Mouse (Mus musculus) myocyte (in vitro differentiated cells): ENCODE results near the gene Necab2. TPM values are rescaled to one million over a fixed set of nuclear protein-coding genes. Genes with fewer than 3 reads are reported as not detected.
A peak's percentile ranks its signal among the peaks of the same experiment; 100 is the strongest.

ENCODE experiments used
- H3K27me3 ChIP-seq: one replicate; pipeline ENCODE4 v1.6.1; 2011; ENCODE audit not compliant: control insufficient read depth, insufficient read depth, insufficient read length
- H3K36me3 ChIP-seq: one replicate; pipeline ENCODE4 v1.6.1; 2011; ENCODE audit not compliant: control insufficient read depth, insufficient read depth
- H3K4me2 ChIP-seq: one replicate; pipeline ENCODE4 v1.6.1; 2011; ENCODE audit warnings: low read depth, control low read depth
- H3K4me3 ChIP-seq: one replicate; pipeline ENCODE4 v1.5.1; 2011; ENCODE audit warnings: mild to moderate bottlenecking, control low read depth, moderate library complexity
- H3K79me2 ChIP-seq: one replicate; pipeline ENCODE4 v1.6.1; 2011; ENCODE audit not compliant: control insufficient read depth, insufficient read depth
- H3ac ChIP-seq: one replicate; pipeline ENCODE4 v1.6.1; 2011; ENCODE audit not compliant: control insufficient read depth, insufficient read length
- CEBPB ChIP-seq: IDR thresholded peaks from 2 replicates; pipeline ENCODE4 v1.6.1; 2011; ENCODE audit warnings: mild to moderate bottlenecking, moderate library complexity; ENCODE audit not compliant: poor library complexity, insufficient read depth, severe bottlenecking
- E2F4 ChIP-seq: IDR thresholded peaks from one replicate; pipeline ENCODE4 v1.6.1; 2011; ENCODE audit warnings: mild to moderate bottlenecking, control low read depth, moderate library complexity; ENCODE audit not compliant: insufficient read depth
- MAX ChIP-seq: IDR thresholded peaks from one replicate; pipeline ENCODE4 v1.6.1; 2011; ENCODE audit warnings: low read depth, mild to moderate bottlenecking, control low read depth
- MYOD1 ChIP-seq, 3 experiments: IDR thresholded peaks; one replicate each; pipeline ENCODE4 v1.6.1; 2011; ENCODE audit warnings: control low read depth in 2 of 3, low read depth in 2 of 3, mild to moderate bottlenecking in 2 of 3, moderate library complexity in 1 of 3; ENCODE audit not compliant: insufficient read length in 2 of 3, control insufficient read depth in 1 of 3
- MYOG ChIP-seq, 3 experiments: IDR thresholded peaks; one replicate each; pipeline ENCODE4 v1.6.1; 2011; ENCODE audit warnings: control low read depth in 2 of 3, low read depth in 2 of 3, mild to moderate bottlenecking in 2 of 3; ENCODE audit not compliant: insufficient read length in 2 of 3, control insufficient read depth in 1 of 3, insufficient read depth in 1 of 3
- POLR2A ChIP-seq: IDR thresholded peaks from one replicate; pipeline ENCODE4 v1.6.1; 2011; ENCODE audit warnings: low read depth, mild to moderate bottlenecking, control low read depth, moderate library complexity; ENCODE audit not compliant: insufficient read length
- POLR2AphosphoS2 ChIP-seq: IDR thresholded peaks from one replicate; pipeline ENCODE4 v1.6.1; 2011; ENCODE audit warnings: low read depth, control low read depth; ENCODE audit not compliant: insufficient read length
- REST ChIP-seq: IDR thresholded peaks from one replicate; pipeline ENCODE4 v1.6.1; 2011; ENCODE audit warnings: mild to moderate bottlenecking, control low read depth, moderate library complexity; ENCODE audit not compliant: insufficient read depth, insufficient read length
- SRF ChIP-seq: IDR thresholded peaks from one replicate; pipeline ENCODE4 v1.6.1; 2011; ENCODE audit warnings: low read depth; ENCODE audit not compliant: control insufficient read depth, insufficient read length
- TCF12 ChIP-seq: IDR thresholded peaks from one replicate; pipeline ENCODE4 v1.6.1; 2011; ENCODE audit warnings: mild to moderate bottlenecking, control low read depth; ENCODE audit not compliant: poor library complexity, insufficient read depth, severe bottlenecking
- TCF3 ChIP-seq: IDR thresholded peaks from one replicate; pipeline ENCODE4 v1.6.1; 2011; ENCODE audit warnings: low read depth, control low read depth; ENCODE audit not compliant: insufficient read length
- USF1 ChIP-seq: IDR thresholded peaks from one replicate; pipeline ENCODE4 v1.6.1; 2011; ENCODE audit warnings: low read depth, mild to moderate bottlenecking, control low read depth, moderate library complexity
- polyA plus RNA-seq: library from polyadenylated mRNA; unstranded; fragments of >200 nt; fragmentation: generic; extraction: Trizol; gene quantifications from one replicate; pipeline ENCODE4 v1.2.1, GENCODE M21; 2012; ENCODE audit warnings: missing spikeins

Necab2 gene
- polyA plus RNA-seq, 1 experiment = not detected

- H3K79me2 ChIP-seq = no peaks in the 10 kb centered on the region
- no peak overlapping the region for H3K4me2 ChIP-seq
- no peak overlapping the region for H3K4me3 ChIP-seq
- no peaks in the 10 kb centered on the region for H3K36me3 ChIP-seq
- no peak overlapping the region for H3ac ChIP-seq
- no peaks in the 10 kb centered on the region for H3K27me3 ChIP-seq
- TF ChIP-seq REST (no peak), POLR2A (no peak), POLR2AphosphoS2 (no peak), E2F4 (no peak), TCF12 (no peak), MYOD1 (IDR thresholded peaks at IDR 0.05; ENCODE audit: control insufficient read depth in 1 of 3, insufficient read length in 2 of 3, low read depth in 2 of 3) (no peak), MAX (no peak), SRF (no peak)
These were observed 42.6 kb upstream of the Necab2 start for GRCm38 (mm10) chr8:119403912-119404311.

- no peaks in the 10 kb centered on the region for H3K36me3 ChIP-seq
- no peak for TF ChIP-seq POLR2AphosphoS2
- no peak for TF ChIP-seq TCF3
- no peak for TF ChIP-seq E2F4
- TF ChIP-seq SRF = no peak
- no peak for TF ChIP-seq REST
- no peak for TF ChIP-seq CEBPB
- TF ChIP-seq MYOD1 (IDR thresholded peaks at IDR 0.05; ENCODE audit: control insufficient read depth in 1 of 3, insufficient read length in 2 of 3, low read depth in 2 of 3) = no peak
- TF ChIP-seq POLR2A = no peak
- TF ChIP-seq MAX = no peak
- no peak for TF ChIP-seq MYOG (IDR thresholded peaks at IDR 0.05; ENCODE audit: control insufficient read depth in 1 of 3, insufficient read depth in 1 of 3, insufficient read length in 2 of 3, low read depth in 2 of 3)
- no peak for TF ChIP-seq USF1
- TF ChIP-seq TCF12 = no peak
- no peaks in the 10 kb centered on the region for H3K27me3 ChIP-seq
These were observed 41.9 kb upstream of the Necab2 start for GRCm38 (mm10) chr8:119404648-119405047.

GRCm38 (mm10) chr8:119408311-119408710, 38.2 kb upstream of the Necab2 start:
- TF ChIP-seq SRF (no peak), REST (no peak), TCF12 (no peak), MYOG (IDR thresholded peaks at IDR 0.05; ENCODE audit: control insufficient read depth in 1 of 3, insufficient read depth in 1 of 3, insufficient read length in 2 of 3, low read depth in 2 of 3) (no peak), USF1 (no peak), TCF3 (no peak), POLR2A (no peak)
- no peak overlapping the region for H3ac ChIP-seq
- no peak overlapping the region for H3K4me2 ChIP-seq
- no peak overlapping the region for H3K4me3 ChIP-seq
- H3K36me3 ChIP-seq = peaks cover 3% of the 10 kb centered on the region
- no peaks in the 10 kb centered on the region for H3K27me3 ChIP-seq
- no peaks in the 10 kb centered on the region for H3K79me2 ChIP-seq

More at GRCm38 (mm10) chr8:119404648-119405047, 41.9 kb upstream of the Necab2 start:
- H3ac ChIP-seq = no peak overlapping the region
- H3K4me2 ChIP-seq = no peak overlapping the region
- no peak overlapping the region for H3K4me3 ChIP-seq
- H3K79me2 ChIP-seq = no peaks in the 10 kb centered on the region

DNA sequence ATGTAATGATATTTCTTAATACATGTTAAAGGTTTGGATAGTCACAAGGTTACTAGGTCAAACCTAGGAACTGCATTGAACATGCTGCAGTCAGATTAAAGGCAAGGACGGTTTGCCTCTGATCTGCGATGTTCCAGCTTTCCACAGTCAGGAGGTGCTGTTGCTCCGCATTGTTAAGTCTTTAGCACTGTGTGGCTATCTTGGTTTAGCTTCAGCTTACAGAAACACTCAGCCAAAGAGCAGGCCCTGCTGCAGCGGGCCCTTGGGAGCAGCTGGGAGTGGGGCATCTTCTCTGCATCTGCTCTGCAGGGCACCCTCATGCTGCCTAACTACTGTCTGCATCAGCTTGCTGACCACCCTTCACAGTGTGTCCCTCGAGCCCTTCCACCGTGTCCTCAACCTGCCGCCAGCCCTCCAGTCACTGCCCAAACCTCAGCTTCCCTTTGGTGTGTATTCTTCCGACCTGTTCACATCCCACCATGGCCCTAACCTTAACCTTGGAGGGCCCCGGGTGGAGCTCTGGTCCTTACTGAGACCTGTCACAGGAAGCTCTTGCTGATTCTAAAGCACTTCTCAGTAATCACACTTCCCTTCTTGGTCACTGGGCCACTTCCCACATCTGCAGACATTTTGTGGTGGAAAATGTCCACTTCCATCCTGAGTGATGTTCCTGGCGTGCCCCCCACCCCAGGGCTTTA, 34.3 kb upstream of the Necab2 start:
- Histone ChIP-seq H3K27me3 (no peaks in the 10 kb centered on the region), H3K4me2 (no peak overlapping the region), H3K79me2 (no peaks in the 10 kb centered on the region), H3ac (no peak overlapping the region), H3K4me3 (no peak overlapping the region), H3K36me3 (peaks cover 3% of the 10 kb centered on the region)
- TF ChIP-seq TCF3 (no peak), MYOD1 (IDR thresholded peaks at IDR 0.05; ENCODE audit: control insufficient read depth in 1 of 3, insufficient read length in 2 of 3, low read depth in 2 of 3) (no peak), CEBPB (no peak), POLR2A (no peak), POLR2AphosphoS2 (no peak), TCF12 (no peak), E2F4 (no peak), USF1 (no peak), MAX (no peak), MYOG (IDR thresholded peaks at IDR 0.05; ENCODE audit: control insufficient read depth in 1 of 3, insufficient read depth in 1 of 3, insufficient read length in 2 of 3, low read depth in 2 of 3) (no peak), SRF (no peak), REST (no peak)

- no peak overlapping the region for H3ac ChIP-seq
- H3K36me3 ChIP-seq = peaks cover 3% of the 10 kb centered on the region
- H3K4me3 ChIP-seq = no peak overlapping the region
- H3K79me2 ChIP-seq = no peaks in the 10 kb centered on the region
- peak overlapping the region; percentile 81 for H3K4me2 ChIP-seq
- TF ChIP-seq POLR2AphosphoS2 (peak; percentile 67), MYOD1 (IDR thresholded peaks at IDR 0.05; ENCODE audit: control insufficient read depth in 1 of 3, insufficient read length in 2 of 3, low read depth in 2 of 3) (no peak), TCF12 (no peak), POLR2A (no peak), MAX (no peak), USF1 (no peak), REST (no peak)
- H3K27me3 ChIP-seq = no peaks in the 10 kb centered on the region
These were observed 33.6 kb upstream of the Necab2 start for GRCm38 (mm10) chr8:119412735-119413498.
